Mouse (Mus musculus): ENCODE data around the gene Nav3.

The Nav3 gene

DNA sequence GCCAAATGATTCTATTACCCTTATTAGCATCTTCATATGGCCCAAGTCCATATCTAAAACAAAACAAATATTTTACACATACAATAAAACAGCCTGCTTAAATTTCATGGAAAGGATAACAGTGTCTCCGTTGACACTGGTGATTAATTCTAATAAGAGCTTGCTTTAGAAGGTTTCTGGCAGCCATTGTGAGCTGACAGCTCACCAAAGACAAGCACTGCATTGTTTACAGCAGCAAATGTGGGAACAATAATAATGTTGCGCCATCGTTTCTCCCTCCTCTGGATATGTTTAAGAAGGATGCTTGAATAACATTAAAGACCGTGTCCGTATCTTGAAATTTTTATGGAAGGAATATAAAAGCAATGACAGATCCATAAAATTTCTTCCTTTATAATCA lies 280.1 kb downstream of the Nav3 start:
- no peak for DNase-seq

DNA sequence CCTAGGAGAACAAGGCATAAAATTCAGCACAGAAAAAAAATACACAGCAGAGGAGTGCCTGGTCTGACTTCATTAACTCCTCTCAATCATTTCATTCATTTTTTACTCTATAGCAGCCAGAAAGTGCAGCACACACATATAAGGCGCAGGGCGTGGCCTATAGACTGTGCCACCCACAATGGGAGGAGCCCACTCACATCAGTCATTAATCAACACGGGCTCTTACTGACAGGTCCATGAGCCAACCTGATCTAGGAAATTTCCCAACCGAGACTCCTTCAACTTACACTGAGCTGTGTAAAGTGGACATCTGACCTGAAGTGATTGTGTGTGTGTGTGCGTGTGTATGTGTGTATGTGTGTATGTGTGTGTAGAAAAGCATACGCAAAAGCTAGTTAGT lies 286.6 kb downstream of the Nav3 start:
- DNase-seq: no peak

DNA sequence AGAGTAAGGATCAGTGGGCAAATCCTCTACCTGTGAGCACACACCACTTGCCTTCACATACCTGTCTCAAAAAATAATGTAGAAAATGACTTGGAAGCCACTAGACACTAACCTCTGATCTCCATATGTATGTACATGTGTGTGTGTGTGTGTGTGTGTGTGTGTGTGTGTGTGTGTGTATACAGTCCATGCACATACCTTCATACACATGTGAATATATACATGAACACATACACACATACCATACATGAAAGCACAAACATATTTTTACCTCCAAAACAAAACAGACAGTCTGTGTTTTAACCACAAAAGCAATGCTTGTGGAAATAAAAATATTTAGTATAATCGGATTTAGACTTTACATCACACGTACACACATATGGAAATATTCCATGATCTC lies 287.1 kb downstream of the Nav3 start:
- DNase-seq: no peak

DNA sequence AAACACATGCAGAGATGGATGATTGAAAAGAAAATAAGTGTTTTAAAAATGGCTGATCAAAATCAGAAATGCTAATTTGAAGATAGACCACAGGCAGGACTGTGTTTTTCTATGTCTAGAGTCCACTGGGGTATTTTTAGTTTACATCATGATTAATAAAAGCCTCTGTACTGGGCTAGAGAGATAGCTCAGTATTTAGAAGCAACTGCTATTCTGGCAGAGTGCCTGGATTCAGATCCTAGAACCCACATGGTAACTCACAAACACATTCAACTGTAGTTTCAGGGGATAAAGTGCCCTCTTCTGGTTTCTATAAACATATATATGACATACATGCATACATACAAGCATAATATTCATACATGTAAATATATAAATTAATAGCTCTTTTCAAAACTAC lies 293.4 kb downstream of the Nav3 start:
- DNase-seq: no peak

DNA sequence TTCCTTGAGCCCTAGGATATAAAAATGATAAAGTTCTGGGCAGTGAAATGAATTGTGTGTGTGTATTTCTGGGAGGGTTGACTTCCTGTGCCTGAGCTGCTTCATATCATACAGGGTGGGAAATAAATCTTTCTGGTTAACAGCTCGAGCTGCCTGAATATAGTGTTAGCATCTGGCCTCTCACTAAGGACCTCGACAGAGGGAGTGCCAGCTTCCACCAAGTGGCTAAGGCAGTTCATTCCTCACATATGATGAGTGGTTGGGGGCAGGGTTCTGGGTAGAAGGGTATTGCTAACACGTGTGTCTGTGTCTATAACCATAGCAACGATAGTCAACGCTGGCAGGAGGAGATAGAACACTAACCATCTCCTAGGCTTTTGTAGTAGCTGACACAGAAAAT lies 295.1 kb downstream of the Nav3 start:
- DNase-seq: no peak

DNA sequence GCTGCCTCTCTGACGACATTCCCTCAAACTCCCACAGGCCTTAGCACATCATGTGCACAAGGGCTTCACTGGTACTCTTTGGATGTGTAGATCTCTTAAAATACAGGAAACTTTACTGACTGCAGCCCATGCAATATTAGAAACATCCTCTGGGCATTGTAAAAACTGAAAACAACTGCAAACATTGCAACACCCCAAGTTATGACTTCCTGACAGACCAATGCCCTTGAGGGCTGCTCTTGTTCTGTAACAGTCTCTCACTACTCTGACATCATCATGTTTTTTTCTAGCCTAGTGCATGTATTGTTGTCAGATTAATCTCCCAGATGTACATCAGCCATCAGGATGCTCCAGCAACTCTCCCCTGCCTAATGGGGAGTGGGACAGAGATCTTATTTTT lies 296.5 kb downstream of the Nav3 start:
- no peak for DNase-seq

DNA sequence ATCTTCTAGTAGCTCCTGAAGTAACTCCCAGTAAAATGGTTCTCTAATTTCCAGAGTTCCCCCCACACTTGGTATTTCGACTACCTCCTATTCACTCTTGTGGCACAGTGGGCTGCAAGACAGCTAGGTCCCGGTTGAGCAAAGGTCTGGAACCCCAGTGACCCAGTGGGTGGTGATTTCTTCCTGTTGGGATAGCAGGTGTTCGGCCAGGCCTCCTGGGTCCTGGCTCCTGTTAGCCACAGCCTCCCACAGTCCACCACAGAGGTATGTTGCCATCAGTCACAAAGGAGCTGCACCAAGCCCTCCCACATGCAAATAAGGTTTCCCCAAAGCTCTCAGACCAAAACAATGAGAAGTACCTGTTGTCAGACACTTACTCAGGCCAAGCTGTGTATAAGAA lies 297.9 kb downstream of the Nav3 start:
- no peak for DNase-seq

DNA sequence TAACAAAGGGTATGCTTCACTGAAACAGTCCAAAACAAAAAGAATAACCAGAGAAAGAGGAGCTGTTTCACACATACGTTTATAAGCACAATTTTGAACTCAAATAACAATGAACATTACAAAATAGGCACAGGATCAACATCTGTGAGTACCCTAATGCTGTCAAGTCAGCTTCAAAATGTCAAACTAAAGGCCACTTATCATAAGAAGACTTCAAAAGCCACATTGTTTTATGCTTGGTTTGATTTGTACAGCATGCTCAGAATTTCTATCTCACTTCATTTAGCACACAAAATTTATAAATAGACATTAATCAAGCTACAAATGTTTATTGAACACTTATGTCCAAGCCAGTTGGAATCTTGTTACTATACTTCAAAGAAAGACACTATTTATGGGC lies 299.6 kb downstream of the Nav3 start:
- DNase-seq: no peak

DNA sequence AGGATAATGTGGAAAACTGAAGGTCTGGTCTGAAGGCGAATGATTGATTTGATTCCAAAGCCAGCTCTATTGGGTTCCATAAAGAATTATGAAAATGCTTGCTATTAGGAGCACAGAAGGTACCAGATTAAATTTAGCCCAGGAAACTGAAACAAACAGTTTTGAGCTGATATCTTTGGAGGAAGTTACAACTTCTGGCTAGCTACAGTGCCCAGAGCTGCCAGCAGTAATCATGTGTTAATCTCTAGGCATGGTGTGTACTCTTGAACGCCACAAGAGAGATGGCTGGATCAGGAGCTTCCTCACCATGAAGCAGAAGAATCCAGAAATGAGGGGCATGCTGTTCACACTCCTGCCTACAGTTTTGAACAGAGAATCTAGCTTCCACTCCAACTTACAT lies 300.5 kb downstream of the Nav3 start:
- DNase-seq: no peak

DNA sequence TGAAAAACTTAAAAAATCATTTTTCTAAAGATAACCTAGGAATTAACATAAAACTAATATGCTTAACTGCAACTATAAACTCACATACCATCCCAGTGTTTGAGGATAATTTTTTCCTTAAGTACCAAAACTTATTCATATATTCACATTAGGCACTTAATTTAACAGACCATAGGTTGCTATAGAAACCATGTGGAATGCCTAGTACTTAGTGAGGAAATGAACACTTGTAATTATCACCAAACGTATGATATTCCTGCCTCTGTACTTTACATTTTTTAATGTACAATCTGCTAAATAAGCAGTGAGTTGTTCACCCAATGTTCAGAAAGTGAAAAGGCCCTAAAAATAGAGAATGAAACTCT lies 301.1 kb downstream of the Nav3 start:
- no peak for DNase-seq

DNA sequence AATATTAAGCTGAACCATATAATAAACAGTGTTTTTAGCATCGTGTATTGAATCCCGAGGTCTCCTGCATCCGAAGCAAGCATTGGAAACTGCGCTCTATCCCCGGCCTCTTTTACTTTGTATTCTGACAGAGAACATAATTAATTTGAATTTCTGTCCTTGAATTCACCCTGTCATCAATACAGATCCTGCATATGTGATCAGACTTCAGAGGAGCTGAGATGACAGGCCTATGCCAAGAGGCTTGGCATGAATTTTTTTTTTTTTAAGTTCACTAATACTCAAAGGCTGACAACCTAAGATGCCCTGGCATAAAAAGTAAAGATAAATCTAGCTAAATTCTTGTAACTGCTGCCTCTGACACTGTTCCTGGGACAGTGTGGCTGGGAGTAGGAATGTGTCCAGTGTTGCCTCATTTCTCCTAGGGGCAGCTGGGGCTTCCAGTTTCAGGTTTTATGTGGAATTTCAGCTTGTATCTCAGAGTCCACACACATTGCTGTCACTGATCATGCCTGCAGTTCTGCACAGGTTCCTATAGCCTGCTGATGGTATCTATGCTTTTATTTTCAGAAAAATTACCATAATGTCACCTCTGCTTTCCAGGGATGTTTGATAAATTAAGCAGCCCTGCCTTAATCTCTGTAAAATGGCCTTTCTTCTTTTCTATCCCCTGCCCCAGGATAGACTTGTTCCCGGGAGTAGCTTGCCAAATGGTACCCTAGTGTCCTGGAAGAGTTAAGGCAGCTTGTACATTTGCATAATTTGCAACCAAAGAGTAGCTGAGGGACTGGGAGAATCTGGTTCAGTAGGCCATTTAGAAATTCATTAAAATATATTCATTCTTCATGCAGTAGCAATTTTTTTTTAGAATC lies 301.8 kb downstream of the Nav3 start:
- DNase-seq: no peak

DNA sequence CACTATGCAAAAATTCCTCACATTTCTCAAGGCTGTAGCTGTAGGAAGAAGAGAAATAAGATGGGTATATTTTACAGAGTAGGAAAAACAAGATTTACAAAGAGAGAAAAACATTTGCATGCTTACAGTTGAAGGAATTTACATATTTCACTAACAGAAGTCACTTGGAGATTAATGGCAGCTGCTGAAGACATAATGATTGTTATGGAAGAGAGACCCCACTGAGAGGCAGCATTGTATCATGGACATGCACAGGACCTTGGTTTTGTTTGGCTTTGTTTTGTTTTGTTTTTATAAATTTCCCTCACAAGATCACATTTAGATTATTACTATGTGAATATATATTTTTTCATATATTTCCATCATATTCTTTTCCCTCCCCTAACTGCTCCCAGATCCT lies 335.4 kb downstream of the Nav3 start:
- DNase-seq: no peak

DNA sequence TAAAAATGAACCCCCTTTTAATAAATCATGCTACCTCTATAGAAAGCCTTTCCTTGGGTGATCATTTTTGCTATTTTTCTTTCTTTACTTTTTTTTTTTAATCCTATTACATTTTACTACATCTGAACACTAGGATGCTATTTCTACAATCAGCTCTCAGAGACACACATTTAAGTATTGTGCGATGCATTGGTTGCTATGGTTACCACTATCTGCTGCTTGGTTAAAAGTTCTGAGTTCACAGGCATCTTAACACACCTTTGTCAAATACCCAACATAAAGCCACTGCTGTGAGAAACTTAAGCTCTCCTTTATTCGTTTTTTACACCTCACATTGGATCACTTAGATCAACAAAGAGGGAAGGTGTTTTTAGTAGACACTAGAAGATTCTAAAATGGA lies 338.7 kb downstream of the Nav3 start:
- no peak for DNase-seq

DNA sequence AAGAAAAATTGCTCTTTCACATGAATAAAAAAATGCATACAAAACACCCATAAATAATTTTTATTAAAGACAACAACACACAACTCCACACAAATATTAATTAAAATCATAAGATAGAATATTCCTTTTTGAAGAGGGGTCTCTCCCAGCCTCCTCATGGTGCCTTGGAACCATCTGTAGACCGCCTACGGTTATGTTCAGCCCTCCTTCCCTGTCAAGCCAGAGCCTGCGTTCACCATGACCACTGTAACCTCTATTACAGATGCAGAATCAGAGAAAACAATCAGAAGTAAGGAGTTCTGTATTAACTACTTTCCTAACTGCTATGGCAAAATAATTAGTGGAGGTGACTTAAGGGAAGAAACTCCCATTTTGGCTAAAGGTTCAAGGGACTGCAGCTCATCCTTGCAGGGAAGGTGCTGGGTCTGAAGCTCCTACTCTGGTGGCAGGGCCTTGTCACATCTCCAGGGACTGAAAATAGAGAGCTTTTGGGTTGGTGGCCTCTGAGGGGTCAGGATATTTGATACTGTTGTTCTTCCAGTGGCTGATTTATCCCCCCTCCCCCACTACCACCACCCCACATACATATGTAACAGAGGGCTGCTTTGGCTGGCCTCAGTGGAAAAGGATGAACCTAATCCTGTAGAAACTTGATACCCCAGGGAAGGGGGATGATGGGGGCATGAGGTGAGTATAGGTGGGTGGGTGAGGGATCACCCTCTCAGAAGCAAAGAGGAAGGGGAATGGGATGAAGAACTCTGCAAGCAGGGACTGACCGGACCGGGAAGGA lies 343.1 kb downstream of the Nav3 start:
- DNase-seq: no peak

DNA sequence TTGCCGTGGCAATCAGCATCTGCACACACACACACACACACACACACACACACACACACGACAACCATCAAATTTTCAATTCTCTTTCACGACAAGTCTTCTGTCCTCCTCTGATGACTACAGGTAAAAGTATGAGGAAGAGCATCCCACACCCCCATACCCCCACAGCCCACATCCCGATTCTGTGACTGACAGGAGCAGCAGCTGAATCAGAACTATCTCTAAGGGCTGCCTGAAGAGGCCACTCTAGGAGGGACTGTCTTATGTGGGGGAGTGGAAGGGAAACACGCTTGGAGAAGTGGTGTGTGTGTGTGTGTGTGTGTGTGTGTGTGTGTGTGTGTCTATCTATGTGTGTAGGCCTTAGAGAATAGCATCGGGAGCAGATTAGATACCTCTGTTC lies 352.7 kb downstream of the Nav3 start:
- no peak for DNase-seq

DNA sequence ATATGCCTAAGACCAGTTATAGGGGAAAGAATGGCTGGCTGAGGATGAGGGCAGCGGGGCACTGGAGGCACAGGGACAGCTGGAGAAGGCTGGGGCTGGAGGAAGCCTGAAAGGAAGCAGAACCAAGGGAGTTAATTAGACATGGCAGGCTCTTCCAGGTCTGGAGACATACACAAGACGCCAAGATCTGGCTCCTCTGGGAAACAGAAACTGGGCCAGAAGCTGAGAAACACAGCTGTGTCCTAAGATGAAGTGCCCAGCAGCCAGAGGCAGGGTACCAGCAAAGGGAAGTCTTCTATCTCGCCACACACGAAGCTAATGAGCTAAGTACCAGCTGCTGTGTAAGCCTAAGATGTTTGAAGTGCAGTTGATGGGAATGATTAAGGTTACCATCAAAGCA lies 353.8 kb downstream of the Nav3 start:
- DNase-seq: no peak

DNA sequence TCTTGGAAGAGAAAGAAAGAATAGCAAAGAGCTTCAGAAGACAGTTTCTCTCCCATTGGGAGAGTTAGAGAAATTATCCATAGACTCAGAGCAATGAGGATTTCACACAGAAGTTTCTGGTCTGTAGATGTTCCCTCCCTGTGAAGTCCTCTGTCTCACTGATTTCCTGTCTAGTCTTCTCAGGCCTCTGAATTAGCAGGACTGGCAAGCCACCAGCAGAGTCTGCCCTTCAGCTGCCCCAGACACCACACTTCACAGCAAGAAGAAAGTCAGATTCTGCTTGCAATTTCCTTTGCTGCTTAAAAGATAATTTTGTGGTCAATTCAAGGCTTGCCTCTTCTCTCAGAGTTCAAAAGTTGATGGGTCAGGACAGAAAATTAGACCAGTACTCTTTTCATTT lies 361.6 kb downstream of the Nav3 start:
- no peak for DNase-seq

DNA sequence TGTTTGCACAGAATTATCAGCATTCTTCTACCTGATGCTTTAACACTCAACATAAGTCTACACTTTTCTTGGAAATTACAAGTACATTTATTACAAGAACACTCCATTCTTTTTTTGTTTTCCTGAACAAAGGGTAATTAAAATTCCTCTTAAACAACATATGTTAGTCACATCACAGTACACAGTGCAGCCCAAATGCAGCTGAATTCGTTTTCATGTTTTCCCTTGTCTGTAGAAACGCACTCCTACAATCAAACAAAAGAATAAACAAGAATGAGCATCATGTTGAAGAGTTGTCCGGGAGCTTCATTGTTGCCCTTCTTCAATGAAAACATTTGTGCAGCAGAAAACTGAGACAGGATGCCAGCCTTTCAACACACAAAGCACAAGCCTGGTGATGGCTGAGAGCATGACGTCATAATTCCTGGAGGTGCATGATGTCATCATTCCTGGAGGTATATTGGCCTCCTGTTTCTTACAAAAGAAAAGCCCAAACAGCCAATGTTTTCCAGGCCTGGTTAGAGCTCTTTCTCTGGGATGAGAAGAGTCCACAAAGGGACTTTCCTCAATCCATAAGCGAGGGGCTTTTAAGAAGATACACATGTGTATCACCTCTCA lies 367.5 kb downstream of the Nav3 start:
- no peak for DNase-seq

DNA sequence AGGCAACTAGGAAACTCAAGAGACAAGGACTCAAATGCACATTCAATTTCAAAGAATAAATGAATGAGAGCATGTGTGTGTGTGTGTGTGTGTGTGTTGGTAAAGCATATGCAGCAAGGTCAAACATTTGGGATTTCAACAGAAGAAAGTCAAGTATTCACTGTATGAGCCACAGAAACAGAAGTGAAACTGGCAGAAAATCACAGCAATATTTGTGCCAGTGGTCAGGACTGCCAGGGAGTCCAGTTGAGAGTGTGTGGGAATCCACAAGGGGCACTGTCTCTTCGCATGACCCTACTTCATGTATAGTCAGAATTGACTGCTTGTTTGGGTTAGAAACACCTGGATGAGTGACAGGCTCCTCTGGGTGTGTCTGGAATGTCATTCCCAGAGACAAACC lies 370.1 kb downstream of the Nav3 start:
- no peak for DNase-seq

DNA sequence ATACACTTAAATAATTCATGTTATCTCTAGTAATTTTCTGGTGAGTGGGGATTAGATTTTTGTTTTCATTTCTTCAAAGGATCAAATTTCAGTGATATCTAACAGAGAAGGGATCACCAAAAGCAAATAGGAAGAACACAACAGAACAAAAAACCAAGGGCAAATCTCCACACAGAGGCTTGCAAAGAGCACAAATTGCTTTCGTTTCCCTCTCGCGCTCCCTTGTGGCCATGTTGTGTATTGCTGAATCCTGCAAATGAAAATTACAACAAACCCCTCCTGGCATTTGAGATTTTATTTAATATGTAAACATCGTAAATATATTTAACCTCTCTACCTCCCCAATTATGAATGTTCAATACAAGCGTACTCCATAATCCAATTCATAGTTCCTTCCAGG lies 370.8 kb downstream of the Nav3 start:
- DNase-seq: peak; percentile 49

DNA sequence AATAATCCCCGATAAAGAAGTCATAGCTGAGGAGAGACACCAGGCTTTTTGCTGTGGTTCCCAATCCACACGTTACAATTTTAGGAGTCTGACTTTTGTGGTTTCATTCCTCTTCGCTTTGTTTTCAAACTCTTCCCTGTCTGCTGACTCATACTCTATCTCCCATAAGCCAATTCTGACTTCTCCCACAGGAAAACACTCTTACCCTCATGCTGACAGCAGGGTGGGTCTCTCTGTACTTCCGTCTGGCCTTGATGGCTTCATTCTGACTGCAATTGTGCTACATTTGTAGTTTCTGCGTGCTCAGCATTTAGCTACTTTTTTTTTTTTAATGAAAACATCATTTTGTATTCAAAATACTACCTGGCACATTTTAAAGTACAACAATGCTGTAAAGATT lies 379.4 kb downstream of the Nav3 start:
- DNase-seq: no peak

DNA sequence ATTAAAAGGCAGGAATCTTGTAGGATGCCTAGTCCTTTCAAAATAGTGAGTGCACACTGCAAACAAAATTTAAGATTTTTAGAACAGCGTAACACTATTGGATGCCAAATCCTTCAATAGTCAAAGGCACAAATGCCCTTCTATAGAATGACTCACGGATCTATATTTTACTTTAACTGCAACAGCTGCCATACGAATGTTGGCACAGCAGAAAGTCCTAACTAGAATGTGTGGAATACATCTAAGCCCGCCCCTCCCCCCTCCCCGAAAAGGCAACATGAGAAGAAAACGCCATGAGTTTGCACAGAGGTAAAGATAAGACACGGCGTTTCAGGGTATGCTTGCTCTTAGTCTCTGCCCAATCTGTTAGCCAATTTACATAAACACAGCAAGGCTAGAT lies 383.6 kb downstream of the Nav3 start:
- DNase-seq: no peak

DNA sequence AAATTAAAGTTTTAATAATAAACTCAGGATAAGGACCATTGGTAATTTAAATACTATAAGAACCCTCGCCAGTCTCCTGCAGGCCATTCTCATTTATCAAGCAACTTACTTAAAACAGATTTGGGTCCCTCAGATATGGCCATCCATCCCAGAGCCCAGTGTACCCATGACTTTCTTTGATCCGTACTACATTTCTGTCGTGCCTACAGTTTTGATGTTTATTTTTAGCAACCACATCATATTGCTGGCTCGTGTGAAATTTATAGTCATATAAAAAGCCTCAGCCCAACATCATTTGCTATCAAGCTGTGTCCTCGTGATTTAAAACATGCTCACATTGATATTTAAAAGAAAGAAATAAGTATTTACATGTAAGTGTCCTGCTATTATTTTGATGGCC lies 394.8 kb downstream of the Nav3 start:
- no peak for DNase-seq

DNA sequence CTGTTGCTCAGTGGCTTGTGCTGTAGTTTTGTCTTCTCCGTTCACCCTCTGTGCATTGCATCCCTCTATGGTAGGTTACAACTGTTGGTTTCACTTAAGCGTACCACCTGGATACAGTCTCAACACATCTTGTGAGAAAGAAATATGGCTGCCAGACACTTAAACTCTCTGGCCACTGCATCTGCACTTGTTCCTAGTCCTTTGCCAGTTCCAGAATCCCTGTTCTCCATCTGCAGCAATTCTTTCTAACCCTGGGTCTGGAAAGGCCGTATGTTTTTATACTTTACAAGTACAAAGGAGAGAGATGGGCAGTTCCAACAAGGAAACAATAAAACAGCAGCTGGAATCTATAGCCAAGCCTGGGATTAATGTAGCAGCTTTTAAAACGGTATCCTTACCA lies 418.5 kb downstream of the Nav3 start:
- DNase-seq: no peak

Data from cerebellum, adult 8-10 months (tissue).